Mouse (Mus musculus) frontal cortex, postnatal 14 days (tissue): ENCODE measurements at regions not wholly inside any gene's neighbourhood (a gene's known extent, or its start where the extent isn't known, plus 50 kb on each side); places are given as distances from the start of the nearest gene placed in this dataset.

Experiments used
- DNase-seq, 2 experiments: peaks; one replicate each; pipeline ENCODE4 v3.0.0; 2022; ENCODE audit warnings: low spot score in 2 of 2

- DNase-seq, result no peak
Measured at GRCm38 (mm10) chr10:17592387-17592786, 130.6 kb upstream of the Cited2 start.

- DNase-seq, result no peak
Measured at GRCm38 (mm10) chr10:17596126-17596525, 126.9 kb upstream of the Cited2 start.

GRCm38 (mm10) chr10:17596743-17597142, 126.3 kb upstream of the Cited2 start:
- no peak for DNase-seq

GRCm38 (mm10) chr10:17599246-17599645, 123.8 kb upstream of the Cited2 start:
- peak in 1 of 2 experiments; percentile 8 for DNase-seq

GRCm38 (mm10) chr10:17599831-17600761, 122.9 kb upstream of the Cited2 start:
- no peak for DNase-seq

GRCm38 (mm10) chr10:17600762-17601108, 122.3 kb upstream of the Cited2 start:
- DNase-seq, result no peak

GRCm38 (mm10) chr10:17602446-17602845, 120.6 kb upstream of the Cited2 start:
- DNase-seq, result no peak

GRCm38 (mm10) chr10:17608220-17608619, 114.8 kb upstream of the Cited2 start:
- DNase-seq, result no peak

- DNase-seq, result no peak
Measured at GRCm38 (mm10) chr10:17610592-17610991, 112.4 kb upstream of the Cited2 start.

GRCm38 (mm10) chr10:17613281-17613680, 109.7 kb upstream of the Cited2 start:
- no peak for DNase-seq

- DNase-seq, result no peak
Measured at GRCm38 (mm10) chr10:17618024-17618423, 105.0 kb upstream of the Cited2 start.

- DNase-seq, result no peak
Measured at GRCm38 (mm10) chr10:17619617-17620016, 103.4 kb upstream of the Cited2 start.

GRCm38 (mm10) chr10:17621703-17622385, 101.2 kb upstream of the Cited2 start:
- no peak for DNase-seq

- no peak for DNase-seq
Measured at GRCm38 (mm10) chr10:17622802-17623201, 100.2 kb upstream of the Cited2 start.

GRCm38 (mm10) chr10:17629709-17630108, 93.3 kb upstream of the Cited2 start:
- DNase-seq, result no peak

GRCm38 (mm10) chr10:17630861-17631581, 92.0 kb upstream of the Cited2 start:
- DNase-seq, result no peak

GRCm38 (mm10) chr10:17631817-17632216, 91.2 kb upstream of the Cited2 start:
- DNase-seq, result peak in 1 of 2 experiments; percentile 8

- DNase-seq, result no peak
Measured at GRCm38 (mm10) chr10:17632959-17633674, 89.9 kb upstream of the Cited2 start.

GRCm38 (mm10) chr10:17645363-17645762, 77.7 kb upstream of the Cited2 start:
- no peak for DNase-seq

GRCm38 (mm10) chr10:17646391-17646790, 76.6 kb upstream of the Cited2 start:
- DNase-seq, result no peak

GRCm38 (mm10) chr10:17648077-17648476, 74.9 kb upstream of the Cited2 start:
- DNase-seq, result no peak
